Mouse (Mus musculus) erythroblast, embryonic 14.5 days (primary cell): ENCODE results near the gene Fgfr2. TPM values are rescaled to one million over a fixed set of nuclear protein-coding genes. Genes with fewer than 3 reads are reported as not detected.

Source experiments
- H3K27me3 ChIP-seq: 2 replicates; pipeline ENCODE4 v1.6.1; 2012; ENCODE audit warnings: inconsistent platforms; ENCODE audit not compliant: control insufficient read depth
- H3K36me3 ChIP-seq: 2 replicates; pipeline ENCODE4 v1.6.1; 2012; ENCODE audit warnings: mild to moderate bottlenecking, inconsistent platforms; ENCODE audit not compliant: control insufficient read depth
- H3K4me1 ChIP-seq: 2 replicates; pipeline ENCODE4 v1.6.1; 2012; ENCODE audit warnings: inconsistent platforms; ENCODE audit not compliant: control insufficient read depth
- H3K4me3 ChIP-seq: replicated peaks from 2 replicates; pipeline ENCODE3; 2012; ENCODE audit warnings: moderate library complexity, mild to moderate bottlenecking, inconsistent platforms
- H3K9me3 ChIP-seq: 2 replicates; pipeline ENCODE4 v1.6.1; 2012; ENCODE audit warnings: low read length, inconsistent platforms, mixed read lengths; ENCODE audit not compliant: control insufficient read depth
- GATA1 ChIP-seq: IDR thresholded peaks from 2 replicates; pipeline ENCODE4 v1.6.1; 2012; ENCODE audit warnings: low read length, inconsistent platforms, mixed read lengths
- TAL1 ChIP-seq: IDR thresholded peaks from 3 replicates; pipeline ENCODE4 v1.6.1; 2012; ENCODE audit warnings: low read length, inconsistent platforms, mixed read lengths
- polyA plus RNA-seq: library from polyadenylated mRNA; stranded (reverse); fragments of >175 nt; gene quantifications from 2 replicates; pipeline ENCODE4 v1.2.3, GENCODE M21; 2012

Gene Fgfr2
- polyA plus RNA-seq, 1 experiment, result not detected

DNA sequence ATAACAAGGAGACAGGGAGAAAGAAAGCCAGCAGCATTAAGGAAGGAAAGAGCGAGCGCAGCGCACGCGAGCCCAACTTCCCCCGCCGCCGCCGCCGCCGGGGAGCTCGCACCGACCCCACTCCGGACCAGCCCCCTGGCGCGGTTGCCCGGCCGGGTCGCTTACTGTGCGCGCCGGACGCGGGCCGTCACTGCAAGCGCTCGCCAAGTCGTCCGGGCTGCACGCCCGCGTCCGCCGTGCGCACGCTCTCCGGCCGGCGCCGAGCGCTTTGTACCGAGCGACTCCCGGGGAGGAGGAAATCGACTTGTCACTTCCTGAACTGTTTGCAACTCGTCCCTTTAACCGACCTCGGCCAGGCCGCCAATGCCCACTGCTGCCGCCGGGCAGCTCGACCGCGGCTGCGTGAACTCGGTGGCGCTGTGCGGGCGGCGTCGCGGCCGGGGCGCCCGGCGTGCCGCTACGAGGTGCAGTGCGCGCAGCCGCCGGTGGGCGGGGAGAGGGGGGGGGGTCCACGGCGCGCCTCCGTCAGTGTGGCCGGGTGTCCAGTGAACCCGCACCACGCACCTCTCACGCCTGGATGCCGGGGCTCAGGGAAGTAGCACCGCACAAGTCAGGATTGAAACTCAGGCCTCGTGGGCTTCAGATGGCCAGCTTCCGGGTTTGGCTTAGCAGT is 309.6 kb downstream of the Fgfr2 start, which contains the start of gene Fam53b:
Fam53b (minus strand) TSS at position 471 of the 673 bp plus-strand sequence.
- Histone ChIP-seq H3K9me3 (no peaks in the 10 kb centered on the region), H3K27me3 (peaks cover 33% of the 10 kb centered on the region), H3K4me1 (peaks cover 55% of the 10 kb centered on the region), H3K36me3 (no peaks in the 10 kb centered on the region), H3K4me3 (peak within 1 kb of the TSS; percentile 79)
- TF ChIP-seq TAL1 (no peak), GATA1 (no peak)

DNA sequence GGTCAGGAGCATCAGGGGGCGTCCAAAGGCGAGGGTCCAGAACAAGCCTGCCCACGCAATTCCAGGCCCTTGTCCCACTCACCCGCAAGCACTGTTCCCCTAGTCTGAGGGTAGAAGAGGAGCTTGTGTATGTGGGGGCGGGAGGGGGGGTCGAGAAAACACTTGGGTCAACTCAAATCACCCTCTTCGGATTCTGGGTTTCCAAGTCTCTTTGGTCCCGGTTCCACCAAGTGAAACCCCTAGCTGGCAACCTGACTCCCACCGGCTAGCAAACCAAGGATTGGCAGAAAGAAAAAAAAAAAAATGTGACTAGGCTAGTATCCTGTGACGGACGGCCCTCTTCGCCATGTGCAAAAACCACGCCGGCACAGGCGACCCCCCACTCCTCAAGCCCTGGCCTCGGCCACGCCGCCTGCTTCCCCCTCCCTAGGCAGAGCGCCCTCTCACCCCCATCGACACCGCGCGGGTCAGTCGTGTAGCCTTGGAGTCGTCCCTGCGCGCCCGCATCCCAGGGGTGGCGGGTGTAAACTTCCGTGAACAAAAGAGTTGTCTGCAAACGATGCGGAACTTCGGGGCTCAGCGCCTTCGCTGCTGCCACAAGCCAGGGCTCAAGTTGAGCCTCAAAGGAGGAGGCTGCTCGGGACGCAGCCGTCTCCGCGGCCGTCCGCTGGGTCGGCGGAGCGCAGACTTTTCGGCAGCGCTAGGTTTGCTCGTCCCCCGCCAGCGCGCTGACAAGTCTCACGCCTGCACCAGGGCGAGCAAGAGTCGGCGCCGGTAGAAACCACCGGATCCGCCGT is 310.3 kb downstream of the Fgfr2 start:
- peaks cover 61% of the 10 kb centered on the region for H3K4me1 ChIP-seq
- H3K27me3 ChIP-seq, result peaks cover 33% of the 10 kb centered on the region
- no peak for TF ChIP-seq GATA1
- TF ChIP-seq TAL1, result no peak
- no peaks in the 10 kb centered on the region for H3K9me3 ChIP-seq
- H3K4me3 ChIP-seq, result peak overlapping the region; percentile 79
- peaks cover 2% of the 10 kb centered on the region; the same call in 1 of the 2 replicates for H3K36me3 ChIP-seq

DNA sequence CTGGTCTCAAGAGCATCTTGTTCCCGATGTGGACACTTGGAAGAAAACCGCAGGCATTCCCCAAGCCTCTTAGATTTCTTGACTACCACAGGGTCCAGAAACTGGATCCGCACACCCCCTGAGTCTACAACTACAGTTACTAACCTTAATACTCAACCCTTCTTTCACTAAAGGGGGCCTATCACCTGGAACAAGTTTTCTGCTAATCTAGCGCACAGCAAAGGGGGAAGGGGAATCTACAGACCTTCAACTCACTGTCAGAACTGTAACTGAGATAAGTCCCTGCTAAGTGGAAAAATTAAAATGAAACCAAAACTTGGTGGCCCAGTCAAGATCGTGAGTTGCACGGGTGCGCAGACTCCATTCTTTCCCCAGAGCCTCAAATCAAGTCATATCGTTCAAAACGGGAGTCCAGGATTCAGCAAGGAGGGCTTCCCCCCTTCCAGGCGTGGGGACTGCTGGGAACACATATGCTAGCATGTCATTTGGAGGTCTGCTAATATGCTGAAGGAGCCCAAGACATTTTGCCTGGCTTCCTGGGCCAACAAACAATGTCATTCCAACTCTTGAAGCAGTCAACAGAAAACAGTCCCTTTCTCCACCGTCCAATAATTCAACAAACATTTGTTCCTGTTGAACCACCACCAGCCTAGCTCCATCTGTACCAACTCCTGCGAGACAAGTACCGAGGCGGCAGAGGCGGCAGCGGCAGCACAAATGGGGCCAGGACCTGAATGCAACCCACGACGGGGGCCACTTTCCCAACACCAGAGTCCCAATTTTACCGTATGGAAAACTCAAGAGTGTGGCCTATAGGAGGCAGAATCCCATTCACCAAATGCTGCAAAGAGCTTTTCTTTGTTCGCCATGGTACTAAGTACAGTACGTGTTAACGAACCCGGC is 311.2 kb downstream of the Fgfr2 start:
- H3K4me3 ChIP-seq, result peak overlapping the region; percentile 79
- peaks cover 68% of the 10 kb centered on the region for H3K4me1 ChIP-seq
- peaks cover 4% of the 10 kb centered on the region for H3K36me3 ChIP-seq
- TF ChIP-seq GATA1 (no peak), TAL1 (no peak)
- no peaks in the 10 kb centered on the region for H3K9me3 ChIP-seq
- peaks cover 33% of the 10 kb centered on the region for H3K27me3 ChIP-seq

DNA sequence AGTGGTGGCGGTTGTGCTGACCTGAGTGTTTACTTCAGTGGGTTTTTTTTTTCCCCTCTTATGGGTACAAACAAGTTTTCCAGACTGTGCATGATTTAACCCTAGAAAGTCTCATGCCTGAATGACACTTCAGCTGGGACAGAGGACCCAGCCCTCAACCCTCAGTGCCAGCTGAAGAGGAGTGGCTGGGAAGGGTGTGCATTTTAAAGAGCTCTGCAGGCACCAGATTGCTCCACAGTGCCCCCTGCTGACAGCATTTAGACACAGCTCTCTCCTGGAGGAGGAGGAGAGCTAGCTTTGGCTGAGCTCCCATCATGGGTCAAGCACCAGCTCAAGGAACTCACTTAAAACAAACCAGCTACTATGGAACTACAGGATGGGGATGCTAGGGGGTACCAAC is 312.3 kb downstream of the Fgfr2 start:
- Histone ChIP-seq H3K36me3 (peaks cover 13% of the 10 kb centered on the region), H3K4me3 (peak overlapping the region; percentile 79), H3K9me3 (no peaks in the 10 kb centered on the region), H3K4me1 (peaks cover 79% of the 10 kb centered on the region), H3K27me3 (peaks cover 33% of the 10 kb centered on the region)
- TF ChIP-seq TAL1 (no peak), GATA1 (no peak)

DNA sequence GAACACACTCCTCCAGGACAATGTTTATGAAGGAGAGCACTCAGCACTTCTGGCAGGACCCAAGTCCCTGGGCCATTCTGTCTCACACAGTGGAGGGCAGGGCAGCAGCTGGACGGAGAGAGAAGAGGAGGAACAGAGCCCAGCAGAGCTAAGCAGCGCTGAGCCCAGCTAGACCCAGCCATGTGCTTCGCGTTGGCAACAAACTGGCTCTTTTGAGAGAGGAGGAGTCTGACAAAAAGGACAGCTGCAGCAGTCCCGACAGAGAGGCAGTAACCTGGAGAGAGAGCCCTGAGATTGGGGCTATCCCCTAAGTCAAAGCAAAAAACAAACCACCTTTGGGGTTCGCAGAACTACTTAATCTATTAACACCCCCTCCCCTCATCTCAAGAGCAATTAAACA is 312.8 kb downstream of the Fgfr2 start:
- peaks cover 33% of the 10 kb centered on the region for H3K27me3 ChIP-seq
- no peak for TF ChIP-seq TAL1
- no peak for TF ChIP-seq GATA1
- no peaks in the 10 kb centered on the region for H3K9me3 ChIP-seq
- peaks cover 15% of the 10 kb centered on the region for H3K36me3 ChIP-seq
- no peak overlapping the region for H3K4me3 ChIP-seq
- peaks cover 84% of the 10 kb centered on the region for H3K4me1 ChIP-seq

DNA sequence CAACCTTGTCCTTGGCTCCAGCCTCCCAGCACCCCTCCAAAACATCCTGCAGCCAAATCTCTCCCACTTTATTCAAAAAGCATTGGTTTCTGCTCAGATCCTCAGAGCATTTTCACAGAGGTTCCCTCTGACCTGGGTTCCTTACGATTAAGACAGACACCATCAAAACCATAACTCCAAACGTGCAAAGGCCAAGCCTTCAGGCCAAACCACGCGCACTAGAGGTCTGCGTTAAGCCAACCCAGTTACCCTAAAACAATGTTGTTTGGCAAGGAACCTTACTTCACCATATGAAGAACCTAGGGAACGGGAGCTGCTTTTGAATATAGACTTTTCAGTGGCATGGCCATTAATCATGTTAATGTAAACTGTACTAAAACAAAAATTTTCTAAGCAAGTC is 313.4 kb downstream of the Fgfr2 start:
- Histone ChIP-seq H3K4me1 (peaks cover 90% of the 10 kb centered on the region), H3K36me3 (peaks cover 15% of the 10 kb centered on the region), H3K9me3 (no peaks in the 10 kb centered on the region)

DNA sequence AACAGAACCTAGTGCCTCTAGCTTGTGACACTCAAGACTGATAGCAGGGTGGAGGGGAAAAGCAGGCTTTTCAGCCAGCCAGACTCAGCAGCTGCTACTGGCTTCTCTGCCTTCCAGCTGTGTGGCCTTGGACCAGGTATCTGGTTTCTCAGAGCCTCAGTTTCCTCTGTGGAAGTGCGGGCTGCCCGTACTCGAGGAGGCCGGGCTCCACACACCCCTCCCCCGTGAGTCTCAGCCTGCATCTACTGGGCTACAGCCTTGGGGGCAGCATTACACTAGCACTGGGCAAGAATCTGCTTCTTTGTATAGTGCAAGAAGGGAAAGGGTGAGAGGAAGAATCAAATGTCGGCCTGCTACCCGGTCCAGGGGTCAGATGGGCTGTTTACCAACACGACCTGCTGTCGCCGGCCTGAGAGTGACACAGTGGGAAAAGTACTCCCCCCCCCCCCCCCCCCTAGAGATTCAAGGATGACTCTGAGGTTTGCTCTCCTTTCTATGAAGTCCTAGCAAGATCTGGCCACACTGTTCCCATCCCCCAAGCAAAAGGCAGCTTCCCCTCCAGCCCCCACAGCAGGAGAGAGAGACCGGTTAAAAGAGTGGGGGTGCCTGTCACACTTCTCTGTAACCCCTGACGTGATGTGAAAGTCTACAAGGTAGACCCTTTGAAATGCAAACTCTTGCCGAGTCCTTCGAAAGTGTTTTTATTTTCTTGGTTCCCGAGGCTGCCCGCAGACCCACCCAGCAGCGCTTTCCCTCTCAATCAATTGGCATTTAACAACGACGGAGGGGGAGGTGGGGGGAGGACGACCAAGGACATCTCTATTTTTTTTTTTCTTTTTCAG is 314.1 kb downstream of the Fgfr2 start:
- peaks cover 21% of the 10 kb centered on the region for H3K27me3 ChIP-seq
- peaks cover 96% of the 10 kb centered on the region for H3K4me1 ChIP-seq
- no peak overlapping the region for H3K4me3 ChIP-seq
- H3K9me3 ChIP-seq, result no peaks in the 10 kb centered on the region
- peaks cover 17% of the 10 kb centered on the region for H3K36me3 ChIP-seq
- TF ChIP-seq GATA1 (no peak), TAL1 (no peak)

More for the DNA sequence above, 313.4 kb downstream of the Fgfr2 start:
- peaks cover 28% of the 10 kb centered on the region for H3K27me3 ChIP-seq
- no peak overlapping the region for H3K4me3 ChIP-seq
- TF ChIP-seq GATA1 (no peak), TAL1 (no peak)
